Mouse (Mus musculus) Muller cell, postnatal 12 days (primary cell): ENCODE measurements around the gene Narfl.
A peak's percentile ranks its signal among the peaks of the same experiment; 100 is the strongest.

Experiments used
- DNase-seq: peaks from one replicate; pipeline ENCODE4 v3.0.0-alpha.2; 2015; ENCODE audit errors: inconsistent ontology term

Narfl gene

DNA sequence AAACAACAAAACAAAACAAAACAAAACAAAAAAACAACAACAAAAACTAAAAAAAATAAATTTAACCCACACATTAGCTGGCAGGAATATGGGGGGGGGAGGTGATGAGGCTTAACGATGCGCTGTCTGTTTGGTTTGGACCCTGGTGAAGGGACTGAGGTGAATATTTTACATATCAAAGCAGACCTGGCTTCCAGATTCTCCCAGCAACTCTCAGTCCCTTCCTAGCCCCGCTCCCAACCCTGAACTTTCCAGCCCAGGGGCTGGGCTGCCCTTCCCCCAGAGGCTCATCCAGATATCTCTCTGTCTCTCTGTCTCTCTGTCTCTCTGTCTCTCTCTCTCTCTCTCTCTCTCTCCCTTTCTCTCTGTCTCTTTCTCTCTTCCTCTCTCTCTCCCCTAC lies 11.0 kb upstream of the Narfl start:
- no peak for DNase-seq

DNA sequence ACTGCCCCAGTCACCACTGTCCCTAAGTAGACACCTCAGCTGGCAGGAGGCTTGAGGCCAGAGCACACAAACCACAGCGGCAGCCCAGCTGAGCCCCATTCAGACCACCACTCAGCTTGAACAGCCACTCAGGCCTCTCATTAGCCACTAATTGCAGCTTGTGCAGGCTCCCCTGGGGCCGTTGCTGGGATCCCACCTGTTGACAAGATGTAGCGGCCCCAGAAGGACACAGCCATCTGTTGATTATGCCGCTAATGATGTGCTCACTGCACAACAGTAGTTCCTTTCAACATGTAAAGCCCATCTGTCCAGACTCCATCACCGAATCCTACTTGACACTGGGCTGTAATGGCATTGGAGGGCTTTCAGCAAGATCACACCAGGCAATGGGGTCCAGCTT lies 7.7 kb upstream of the Narfl start:
- DNase-seq, result peak; percentile 55

DNA sequence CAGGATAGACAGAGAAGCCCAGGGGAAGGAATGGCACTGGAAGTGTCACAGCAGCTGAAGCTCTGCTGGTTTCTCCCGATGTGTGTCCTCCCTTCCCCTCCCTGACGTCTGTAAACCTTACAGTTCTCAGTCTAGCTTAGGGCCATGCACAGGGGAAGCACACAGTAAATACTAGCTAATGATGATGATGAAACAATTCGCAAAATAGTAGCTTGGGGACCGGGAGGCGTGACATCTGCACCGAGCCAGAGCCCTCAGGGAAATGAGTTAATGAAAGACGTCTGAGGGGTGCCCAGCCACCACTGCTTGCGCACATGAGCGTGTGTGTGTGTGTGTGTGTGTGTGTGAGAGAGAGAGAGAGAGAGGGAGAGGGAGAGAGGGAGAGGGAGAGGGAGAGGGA lies 4.2 kb upstream of the Narfl start:
- DNase-seq, result no peak

DNA sequence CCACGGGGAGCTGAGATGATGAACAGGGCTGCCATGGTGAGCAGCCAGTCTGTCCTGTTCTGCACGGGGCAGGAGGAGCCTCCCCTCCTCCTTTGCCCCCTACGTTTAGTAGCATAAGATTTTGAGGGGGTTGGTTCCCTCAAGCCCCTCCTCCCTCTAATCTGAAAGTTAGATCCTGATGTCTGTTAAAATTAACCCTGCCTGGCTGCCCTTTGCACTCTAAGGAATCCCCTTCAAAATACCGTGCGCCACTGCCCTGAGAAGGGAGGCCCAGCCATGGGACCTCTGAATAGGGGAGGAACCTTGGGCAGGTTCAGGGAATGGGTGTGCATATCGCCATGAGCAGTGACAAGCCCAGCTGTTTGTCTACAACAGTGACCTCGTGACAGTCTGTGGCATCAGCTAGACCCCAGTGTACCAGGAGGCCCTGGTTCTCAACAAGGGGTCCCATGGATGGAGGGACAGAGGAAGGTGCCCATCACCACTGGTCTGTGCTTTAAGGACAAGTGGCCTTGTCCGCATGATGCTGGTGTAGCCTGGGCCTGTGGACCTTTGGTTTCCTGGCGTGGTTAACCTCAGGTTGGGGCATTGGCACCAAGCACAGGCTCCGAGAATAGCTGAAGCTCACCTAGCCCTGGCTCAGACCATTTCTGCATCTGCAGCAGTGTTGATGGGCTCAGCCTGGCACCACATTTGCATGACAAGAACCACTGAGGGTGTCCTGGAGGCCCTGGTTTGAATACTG lies 1.9 kb downstream of the Narfl start:
- no peak for DNase-seq

DNA sequence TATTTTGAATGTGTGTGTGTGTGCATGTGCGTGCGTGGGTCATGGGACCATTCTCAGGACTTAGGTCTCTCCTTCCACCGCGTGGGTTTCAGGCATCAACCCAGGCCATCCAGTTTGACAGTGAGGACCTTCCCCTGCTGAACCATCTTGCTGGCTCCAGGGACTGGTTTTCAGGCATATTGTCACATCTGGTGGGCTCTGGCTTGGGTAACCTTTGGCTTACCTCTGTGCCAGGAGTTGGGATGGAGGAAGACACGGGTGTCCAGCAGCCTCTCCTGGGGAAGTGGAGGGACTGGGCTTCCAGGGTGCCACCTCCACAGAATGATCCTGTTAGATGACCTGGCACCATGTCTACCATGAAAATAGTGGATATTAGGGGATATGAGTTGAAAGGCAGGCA lies 4.4 kb downstream of the Narfl start:
- no peak for DNase-seq

DNA sequence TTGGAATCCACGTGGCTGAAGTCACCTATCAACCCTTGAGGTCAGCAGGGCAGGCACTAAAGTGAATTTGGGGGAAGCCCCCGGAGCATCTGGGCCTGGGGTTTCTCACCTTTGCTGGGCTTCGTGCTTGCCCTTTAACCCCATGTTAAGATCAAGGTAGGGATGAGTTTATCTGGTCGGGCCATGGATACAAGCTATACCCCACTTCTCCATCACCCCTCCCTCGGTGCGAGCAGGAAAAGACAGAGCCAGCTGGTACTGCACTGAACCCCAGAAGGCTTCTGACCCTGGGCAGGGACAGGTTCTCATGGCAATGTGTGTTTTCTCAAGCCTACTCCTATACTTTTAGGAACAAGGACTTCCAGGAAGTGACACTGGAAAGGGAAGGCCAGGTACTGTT lies 7.8 kb downstream of the Narfl start:
- DNase-seq, result no peak

DNA sequence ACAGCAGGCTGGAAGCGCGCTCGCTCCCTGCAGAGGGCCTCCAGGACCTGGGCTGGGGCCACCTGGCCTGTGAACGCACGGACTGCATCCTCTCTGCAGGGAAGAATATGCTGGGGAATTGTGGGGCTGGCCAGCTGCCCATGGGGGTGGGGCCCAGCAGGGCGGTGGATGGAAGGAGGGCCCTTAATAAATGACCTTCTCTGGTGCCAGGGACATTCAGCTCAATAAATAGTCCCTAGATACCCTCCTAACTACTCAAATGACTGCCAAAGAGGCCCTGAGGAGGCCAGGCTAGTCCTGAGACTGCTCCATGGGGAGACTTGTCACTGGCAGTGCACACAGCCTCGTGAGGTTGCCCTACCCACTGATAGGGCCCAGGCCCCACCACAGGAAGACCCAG lies 9.5 kb downstream of the Narfl start:
- DNase-seq, result no peak

DNA sequence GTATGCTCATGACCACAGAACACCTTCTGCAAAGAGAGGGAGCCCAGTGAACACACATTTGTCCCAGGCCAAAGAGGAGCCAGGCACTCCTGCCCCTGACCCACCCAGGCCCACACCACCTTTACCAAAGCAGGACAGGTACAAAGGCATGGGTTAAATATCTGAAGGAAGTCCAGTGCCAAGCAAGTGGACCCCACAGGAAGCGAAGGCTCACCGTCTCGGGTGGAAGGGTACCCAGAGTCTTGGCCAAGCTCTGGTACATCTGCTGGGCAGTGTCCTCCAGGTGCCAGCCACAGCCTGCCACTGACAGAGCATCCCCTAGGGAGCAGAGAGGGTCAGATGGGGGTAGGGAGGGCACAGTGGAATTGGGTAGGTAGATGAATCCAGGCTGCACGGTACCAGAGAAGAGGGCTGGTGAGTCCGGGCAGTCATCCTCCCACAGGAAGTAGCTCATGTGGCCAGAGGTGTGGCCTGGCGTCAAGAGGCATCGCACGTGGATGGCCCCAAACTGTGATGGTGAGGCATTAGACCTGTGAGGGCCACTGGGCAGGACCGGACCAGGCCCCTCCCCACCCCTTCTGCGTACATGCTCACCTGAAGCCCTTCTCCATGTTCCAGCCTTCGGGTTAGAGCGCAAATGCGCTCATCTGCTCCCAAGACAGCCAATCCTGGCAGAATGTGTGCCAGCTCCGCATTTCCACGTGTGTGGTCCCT lies 10.4 kb downstream of the Narfl start:
- no peak for DNase-seq

DNA sequence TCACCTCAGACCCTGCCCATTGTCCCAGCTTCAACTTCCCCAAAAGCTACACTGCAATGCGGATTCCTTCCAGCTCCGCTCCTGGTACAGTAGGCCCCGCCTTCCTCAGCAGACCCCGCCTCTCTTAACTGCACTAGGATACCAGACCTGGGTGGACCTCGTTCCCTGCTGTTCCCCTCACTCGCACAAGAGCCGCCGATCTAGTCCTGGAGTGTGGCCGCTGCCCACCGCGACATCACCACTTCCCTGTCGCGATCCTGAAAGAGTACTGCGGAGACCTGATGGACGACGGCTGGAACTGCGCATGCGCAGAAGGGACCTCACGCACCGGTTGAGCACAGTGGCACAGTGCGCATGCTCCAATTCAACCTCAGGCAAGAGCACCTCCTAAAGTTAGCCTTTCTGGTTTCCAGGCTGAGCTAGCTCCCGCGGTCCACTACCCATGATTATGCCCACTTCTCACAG lies 11.7 kb downstream of the Narfl start, which contains the start of gene Haghl:
Gene Haghl, minus strand, starts transcription at position 393 of the 465 bp plus-strand sequence.
- peak; percentile 91 for DNase-seq

DNA sequence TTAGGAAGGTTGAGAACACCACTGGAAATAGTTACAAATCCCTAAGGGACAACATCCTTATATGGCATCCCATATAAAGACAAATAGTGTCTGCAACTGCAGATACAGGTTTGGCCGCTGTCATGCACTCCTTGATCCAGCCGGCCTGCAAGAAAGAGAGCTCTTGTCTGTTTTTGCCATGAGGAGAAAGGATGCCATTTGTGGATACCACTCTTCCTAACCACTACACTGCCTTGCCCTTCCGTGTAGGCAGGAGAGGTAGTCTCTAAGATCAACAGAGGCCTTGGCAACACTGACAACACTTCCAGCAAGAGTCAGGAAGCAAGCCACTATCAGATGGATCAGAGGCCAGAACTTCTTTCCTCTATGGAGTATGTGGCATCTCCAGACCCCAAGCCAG lies 12.7 kb downstream of the Narfl start, which contains the start of gene Ccdc78:
Gene Ccdc78, plus strand, starts transcription at position 301 of the 400 bp plus-strand sequence.
- DNase-seq, result no peak

DNA sequence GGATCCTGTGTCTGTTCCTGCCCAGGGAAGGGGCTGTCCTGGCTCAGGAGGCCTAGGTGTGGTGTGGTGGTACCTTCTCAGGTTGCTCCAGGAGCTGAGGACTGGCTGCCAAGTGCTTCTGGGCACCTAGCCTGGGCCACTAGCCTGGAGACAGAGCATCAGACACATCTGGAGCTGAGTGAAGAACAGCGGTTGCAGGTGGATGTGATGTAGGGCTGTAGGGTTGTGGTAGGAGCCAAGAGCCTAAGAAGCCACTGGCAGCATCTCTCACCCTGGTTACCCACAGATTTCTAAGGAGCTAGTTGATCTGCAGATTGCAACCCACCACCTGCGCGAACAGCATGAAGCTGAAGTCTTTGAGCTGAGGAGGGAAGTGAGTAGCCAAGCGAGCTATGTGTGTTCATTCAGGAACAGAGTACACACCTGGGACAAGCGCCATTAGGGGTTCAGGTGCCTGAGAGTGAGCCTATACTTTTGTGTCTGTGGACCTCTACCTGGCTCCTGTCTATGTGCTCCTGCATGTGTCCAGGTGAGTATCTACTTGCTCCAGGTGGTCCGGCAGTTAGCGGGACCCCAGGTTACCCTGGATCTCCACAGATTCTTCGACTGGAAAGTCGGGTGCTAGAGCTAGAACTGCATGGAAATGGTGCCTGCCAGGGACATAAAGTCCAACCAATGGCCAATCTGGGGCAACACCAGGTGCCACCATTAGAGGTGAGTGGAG lies 13.4 kb downstream of the Narfl start:
- no peak for DNase-seq

DNA sequence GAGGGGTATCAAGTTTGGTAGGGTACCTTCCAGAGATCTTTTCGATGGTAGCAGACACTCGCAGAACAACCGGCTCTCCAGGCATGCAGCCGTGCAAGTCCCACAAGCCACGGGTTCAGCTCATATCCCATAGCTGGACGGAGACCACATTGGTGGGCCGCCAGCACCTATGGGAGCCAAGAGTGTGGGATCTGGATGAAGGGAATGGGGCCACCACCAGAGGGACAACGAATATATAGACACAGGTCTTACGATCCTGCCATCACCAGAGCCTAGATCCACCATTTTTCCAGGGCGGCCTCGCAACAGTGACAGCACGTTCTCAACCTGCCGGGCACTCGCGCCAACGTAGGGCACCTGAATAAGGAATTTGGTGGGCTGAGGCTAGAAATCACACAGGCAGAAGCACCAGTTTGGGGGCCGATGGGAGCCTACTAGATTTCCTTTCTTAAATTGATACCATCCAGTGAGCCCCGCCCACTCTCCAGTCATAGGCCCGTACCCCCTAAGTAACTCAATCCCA lies 17.8 kb downstream of the Narfl start:
- DNase-seq, result peak; percentile 51

DNA sequence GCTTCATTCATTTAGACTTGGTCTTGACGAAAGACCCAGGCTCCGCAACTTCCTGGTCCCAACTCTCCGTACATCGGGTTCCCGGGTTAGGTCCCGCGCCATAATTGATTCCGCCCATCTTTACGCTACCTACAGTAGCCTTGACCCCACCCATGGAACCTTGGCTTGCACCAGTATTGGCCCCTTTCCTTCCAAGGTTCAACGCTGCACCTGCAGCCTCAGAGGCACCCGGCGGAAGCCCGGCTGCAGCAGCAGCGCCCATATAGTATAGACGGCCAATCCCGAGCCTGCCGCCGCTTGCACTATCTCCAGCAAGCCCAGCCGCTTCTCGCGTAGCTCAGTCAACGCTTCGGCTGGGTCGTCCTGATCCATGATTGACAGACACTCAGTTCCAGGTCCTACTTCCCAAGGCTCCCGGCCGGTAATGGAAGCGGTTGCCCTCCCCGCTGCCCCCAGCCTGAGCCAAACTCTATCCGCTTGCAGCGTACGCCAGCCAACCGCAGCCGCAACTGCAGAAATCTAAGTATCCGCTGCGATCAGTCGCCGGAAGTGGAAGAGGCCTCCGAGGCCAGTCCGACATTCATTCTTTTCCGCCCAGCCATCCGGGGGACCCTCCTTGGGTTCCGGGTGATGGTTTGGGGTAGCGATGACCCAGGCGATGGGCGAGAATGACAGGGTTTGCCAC lies 18.4 kb downstream of the Narfl start:
- peak; percentile 90 for DNase-seq

DNA sequence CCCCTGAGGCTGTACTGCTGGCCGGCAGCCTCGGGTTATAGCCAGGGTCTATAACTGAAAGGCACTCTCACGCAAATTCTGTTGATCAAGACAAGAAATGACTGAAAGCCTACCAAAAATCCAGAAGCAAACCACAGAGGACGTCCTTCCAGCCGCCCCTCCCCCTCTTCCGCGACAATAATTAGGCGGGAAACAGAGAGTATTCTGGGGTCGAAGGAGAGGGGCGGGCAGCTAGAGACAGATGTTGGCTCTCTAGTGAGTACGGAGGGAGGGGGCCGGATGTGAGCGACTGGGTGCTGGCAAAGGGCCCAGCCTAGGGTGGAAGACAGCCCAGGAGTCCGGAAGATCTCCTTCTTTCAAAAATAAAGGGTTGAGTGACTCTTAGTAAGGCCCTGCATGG lies 19.0 kb downstream of the Narfl start, which contains the start of gene Fam173a:
Gene Fam173a, minus strand, starts transcription at position 287 of the 400 bp plus-strand sequence.
- peak; percentile 85 for DNase-seq

DNA sequence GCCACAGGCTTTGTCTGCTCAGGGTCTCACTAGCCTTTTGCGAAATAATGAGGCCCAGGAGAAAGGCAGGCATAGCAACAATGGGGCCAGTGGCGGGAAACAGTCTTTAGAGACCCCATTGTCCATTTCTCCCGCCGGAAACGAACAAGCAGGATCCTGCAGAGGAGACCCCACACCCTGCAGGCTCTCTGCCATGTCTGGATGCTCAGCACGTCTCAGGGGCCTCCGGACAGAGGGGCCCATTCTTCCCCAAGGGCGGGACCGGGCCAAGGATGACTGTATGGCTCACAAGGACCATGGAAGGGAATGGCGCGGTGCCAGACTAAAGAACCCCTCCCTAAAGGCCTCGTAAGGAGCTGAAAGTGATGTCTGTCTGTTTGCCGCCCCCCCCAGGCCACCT lies 20.6 kb downstream of the Narfl start:
- peak; percentile 31 for DNase-seq

DNA sequence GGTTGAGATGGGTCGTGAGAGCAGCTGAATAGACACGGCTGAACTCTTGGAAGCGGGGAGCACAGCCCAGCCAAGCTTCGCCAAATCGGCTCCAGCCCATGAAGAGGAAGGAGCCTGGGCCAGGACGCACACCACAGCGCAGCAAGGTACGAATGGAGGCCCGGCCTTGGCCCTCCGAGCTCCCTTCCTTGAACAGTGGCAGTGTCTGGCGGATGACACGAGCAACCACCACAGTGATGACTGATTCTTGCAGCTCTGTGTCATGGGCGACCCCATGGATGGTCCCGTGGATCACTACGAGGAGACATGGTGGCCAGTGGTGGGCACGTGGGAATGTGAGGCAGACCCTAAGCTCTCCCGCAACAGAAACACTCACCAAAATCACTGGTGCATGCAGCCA lies 21.4 kb downstream of the Narfl start:
- no peak for DNase-seq

DNA sequence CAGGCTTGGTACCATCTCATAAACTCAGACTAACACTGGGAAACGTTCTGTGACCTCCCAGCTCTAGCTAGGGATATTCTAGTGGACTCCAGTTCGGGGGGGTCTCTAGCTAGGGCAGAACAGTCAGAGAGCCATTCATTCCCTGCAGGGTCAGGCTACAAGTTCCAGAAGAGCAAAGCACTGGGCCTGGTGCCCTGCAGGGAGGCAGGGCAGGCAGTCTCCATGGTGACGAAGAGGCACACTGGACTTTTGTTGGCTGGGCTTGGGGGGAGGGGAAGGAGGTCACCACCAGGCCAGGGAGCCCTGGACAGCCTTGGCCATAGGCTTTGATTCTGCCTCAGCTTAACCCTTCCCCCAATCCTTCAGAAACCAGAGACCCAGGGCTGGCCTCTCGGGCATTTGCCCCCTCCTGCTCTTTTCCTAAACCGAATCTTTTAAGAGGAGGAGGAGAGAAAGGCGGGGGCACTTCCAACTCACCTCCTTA lies 22.1 kb downstream of the Narfl start, which contains the start of gene AC134908.4:
Gene AC134908.4, minus strand, starts transcription at position 51 of the 484 bp plus-strand sequence.
- DNase-seq, result peak; percentile 94

DNA sequence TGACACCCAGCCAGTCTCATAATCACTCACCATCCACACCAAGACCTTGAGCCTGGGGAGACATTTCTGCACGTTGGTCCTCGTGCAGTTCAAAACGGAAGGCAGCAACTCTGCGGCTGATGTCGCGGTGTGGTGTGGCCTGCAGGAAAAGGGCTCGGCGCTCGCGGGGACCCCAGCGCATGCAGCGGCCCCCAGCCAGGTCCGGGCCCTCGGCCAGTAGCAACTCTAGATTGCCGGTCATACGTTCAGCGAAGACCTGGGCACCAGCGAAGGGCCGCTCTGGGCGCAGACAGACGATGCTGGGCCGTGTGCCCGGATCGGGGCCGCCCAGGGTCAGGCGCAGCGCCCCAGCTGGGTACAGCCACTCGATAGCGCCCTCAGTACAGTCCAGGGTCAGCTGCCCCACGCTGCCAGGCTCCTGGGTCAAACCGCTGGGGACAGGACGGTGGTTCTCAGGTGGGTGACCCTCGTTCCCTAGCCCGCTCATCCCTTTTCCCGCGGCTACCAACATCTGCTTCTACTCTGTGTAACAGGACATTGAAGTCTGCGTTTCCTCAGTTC lies 22.7 kb downstream of the Narfl start:
- peak; percentile 49 for DNase-seq

DNA sequence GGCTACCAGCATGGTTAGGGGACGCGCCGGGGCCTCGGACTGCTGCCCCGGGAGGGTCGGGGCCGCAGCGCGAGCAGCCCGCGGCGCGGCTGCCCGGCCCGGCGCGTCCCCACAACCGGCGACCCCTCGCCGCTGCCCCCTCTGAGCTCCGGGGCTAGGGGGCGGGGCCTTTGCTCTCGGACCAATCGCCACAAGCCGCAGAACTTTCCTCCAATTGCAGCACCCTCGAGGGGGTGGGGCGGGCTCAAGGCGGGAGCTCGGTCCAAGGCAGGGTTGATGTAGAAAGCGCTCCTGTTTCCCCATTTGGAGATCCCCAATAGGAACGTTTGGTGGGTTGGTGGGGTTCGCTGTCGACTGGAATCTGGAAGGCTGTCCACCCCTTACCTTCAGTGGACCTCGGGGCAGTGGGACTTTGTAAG lies 23.4 kb downstream of the Narfl start, which contains the start of gene Metrn:
Gene Metrn, minus strand, starts transcription at position 186 of the 419 bp plus-strand sequence.
- DNase-seq, result peak; percentile 94

DNA sequence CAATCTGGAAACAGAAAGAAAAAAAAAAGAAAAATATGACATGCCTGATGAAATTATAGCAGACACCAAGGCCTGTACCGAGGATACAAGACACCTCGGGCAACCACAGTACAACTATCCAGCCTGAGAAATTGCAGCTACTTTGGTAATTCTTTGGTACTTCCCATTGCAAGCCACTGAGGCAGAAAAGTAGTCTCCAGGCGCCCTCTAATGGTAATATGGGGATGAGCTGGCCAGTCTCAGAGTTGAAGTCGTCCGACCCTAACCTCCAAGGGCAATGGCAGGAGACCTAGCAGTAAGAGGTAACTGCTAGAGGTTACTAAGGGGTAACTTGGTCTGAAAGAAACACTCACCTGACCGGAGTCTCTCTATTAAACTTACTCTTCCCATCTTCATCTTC lies 27.5 kb downstream of the Narfl start:
- peak; percentile 75 for DNase-seq
